Mouse (Mus musculus): ENCODE measurements around the gene Zmynd15. TPM values are rescaled to one million over a fixed set of nuclear protein-coding genes. Genes with fewer than 3 reads are reported as not detected.
A peak's percentile ranks its signal among the peaks of the same experiment; 100 is the strongest.

Zmynd15 gene
- polyA plus RNA-seq, 1 experiment from 2014 or later: 1.5 TPM

DNA sequence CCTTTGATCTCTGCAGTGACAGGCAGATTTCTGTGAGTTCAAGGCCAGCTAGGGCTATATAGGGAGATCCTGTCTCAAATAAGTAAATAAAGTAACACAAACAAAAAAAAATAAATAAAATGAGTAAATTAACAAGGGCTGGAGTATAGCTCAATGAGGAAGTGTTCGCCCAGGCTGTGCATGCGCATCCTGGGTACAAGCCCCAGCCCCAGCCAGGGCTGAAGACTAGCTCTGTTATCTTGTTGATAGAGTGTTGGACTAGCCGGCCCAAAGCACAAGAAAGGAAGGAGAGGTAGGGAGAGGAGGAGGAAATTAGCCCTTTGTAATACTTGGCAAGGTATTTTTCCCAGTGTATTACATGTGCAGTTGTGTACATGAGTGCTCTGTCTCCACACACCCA lies 15.3 kb upstream of the Zmynd15 start:
- Histone ChIP-seq H3K36me3 (ENCODE audit: insufficient read depth, low read length) (0 out of 2 replicates have a peak, but pooled peaks cover 11% of the 10 kb centered on the region), H3K4me3 (replicated peaks; ENCODE audit: low read depth, low read length) (no peak overlapping the region), H3K9ac (ENCODE audit: low read depth, low read length) (no peak overlapping the region), H3K27me3 (ENCODE audit: insufficient read depth, low read length) (no peaks in the 10 kb centered on the region), H3K27ac (no peak overlapping the region), H3K9me3 (replicated peaks; ENCODE audit: low read length) (no peaks in the 10 kb centered on the region), H3K4me1 (replicated peaks; ENCODE audit: insufficient read depth, low read length) (no peaks in the 10 kb centered on the region), H3K4me2 (ENCODE audit: low read length) (no peak overlapping the region)
- TF ChIP-seq CTCF (IDR thresholded peaks at IDR 0.05; ENCODE audit: low read depth): no peak
- DNase-seq (ENCODE audit: low spot score) (no peak), ATAC-seq (replicated peaks; ENCODE audit: low FRiP score, low read depth) (no peak)
- 87% methylated on average over 3 of the region's 3 CpGs for WGBS

DNA sequence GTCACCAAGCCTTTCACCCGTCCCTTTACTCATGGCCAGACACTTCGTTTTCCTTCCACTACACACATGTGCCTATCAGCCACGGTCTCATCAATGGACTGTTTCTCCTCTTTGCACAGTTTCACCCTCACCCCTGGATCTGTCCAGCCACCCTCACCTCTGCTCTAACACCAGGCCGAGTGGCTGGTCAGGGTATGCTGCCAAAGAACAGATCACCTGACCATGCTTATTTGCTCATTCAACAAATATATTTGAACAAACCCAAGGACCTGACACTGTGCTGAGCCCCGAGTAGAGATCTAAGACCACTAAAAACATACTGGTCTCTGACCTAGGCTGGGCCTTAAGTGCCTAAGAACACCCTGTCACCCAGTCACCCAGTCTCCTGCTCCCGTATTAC lies 14.6 kb upstream of the Zmynd15 start:
- Histone ChIP-seq H3K9me3 (replicated peaks; ENCODE audit: low read length) (no peaks in the 10 kb centered on the region), H3K27ac (no peak overlapping the region), H3K4me1 (replicated peaks; ENCODE audit: insufficient read depth, low read length) (no peaks in the 10 kb centered on the region), H3K4me2 (ENCODE audit: low read length) (no peak overlapping the region), H3K36me3 (ENCODE audit: insufficient read depth, low read length) (0 out of 2 replicates have a peak, but pooled peaks cover 4% of the 10 kb centered on the region), H3K4me3 (replicated peaks; ENCODE audit: low read depth, low read length) (no peak overlapping the region), H3K9ac (ENCODE audit: low read depth, low read length) (no peak overlapping the region), H3K27me3 (ENCODE audit: insufficient read depth, low read length) (no peaks in the 10 kb centered on the region)
- TF ChIP-seq CTCF (IDR thresholded peaks at IDR 0.05; ENCODE audit: low read depth): no peak
- no peak for DNase-seq (ENCODE audit: low spot score)
- 78% methylated on average over 6 of the region's 6 CpGs for WGBS
- no peak for ATAC-seq (replicated peaks; ENCODE audit: low FRiP score, low read depth)

DNA sequence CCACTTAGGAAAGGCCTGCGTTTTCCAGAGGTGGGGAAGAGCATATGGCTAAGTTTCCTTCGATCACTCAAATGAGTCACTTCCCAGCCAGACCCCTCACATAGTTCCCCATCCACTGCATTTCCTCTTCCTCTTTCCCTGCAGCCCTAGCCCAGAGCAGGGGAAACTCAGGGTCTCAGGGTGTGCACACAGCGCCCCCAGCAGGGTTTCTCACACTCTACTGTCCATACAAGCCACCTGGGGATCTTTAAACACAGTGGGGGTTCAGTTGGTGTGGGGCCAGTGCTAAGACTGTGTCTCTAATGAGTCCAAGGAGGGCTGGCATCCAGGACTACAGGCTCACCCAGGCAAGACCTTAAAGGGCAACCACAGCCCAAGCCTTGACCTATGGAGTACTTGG lies 12.5 kb upstream of the Zmynd15 start:
- Histone ChIP-seq H3K27me3 (ENCODE audit: insufficient read depth, low read length) (no peaks in the 10 kb centered on the region), H3K4me3 (replicated peaks; ENCODE audit: low read depth, low read length) (no peak overlapping the region), H3K9ac (ENCODE audit: low read depth, low read length) (no peak overlapping the region), H3K9me3 (replicated peaks; ENCODE audit: low read length) (no peaks in the 10 kb centered on the region), H3K36me3 (ENCODE audit: insufficient read depth, low read length) (no peaks in the 10 kb centered on the region), H3K4me2 (ENCODE audit: low read length) (no peak overlapping the region), H3K4me1 (replicated peaks; ENCODE audit: insufficient read depth, low read length) (no peaks in the 10 kb centered on the region), H3K27ac (no peak overlapping the region)
- TF ChIP-seq CTCF (IDR thresholded peaks at IDR 0.05; ENCODE audit: low read depth): no peak
- no peak for DNase-seq (ENCODE audit: low spot score)
- 44% methylated on average over 3 of the region's 3 CpGs for WGBS
- ATAC-seq (replicated peaks; ENCODE audit: low FRiP score, low read depth): no peak

DNA sequence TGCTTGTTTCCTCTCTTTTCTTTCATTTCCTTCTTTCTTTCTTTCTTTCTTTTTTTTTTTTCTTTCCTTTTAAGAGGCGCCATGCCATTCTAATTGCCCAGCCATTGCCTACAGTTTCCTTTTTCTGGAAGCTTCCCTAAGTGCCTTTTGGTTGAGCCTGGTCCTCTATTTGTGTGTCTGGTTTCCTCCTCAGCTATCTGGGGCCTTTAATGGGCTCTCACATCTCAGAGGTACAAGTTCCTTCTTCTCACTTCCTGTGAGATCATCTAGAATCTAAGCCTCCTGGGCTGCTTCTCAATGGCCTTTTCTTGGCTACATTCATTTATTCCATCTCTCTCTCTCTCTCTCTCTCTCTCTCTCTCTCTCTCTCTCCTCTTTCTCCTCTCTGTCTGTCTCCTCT lies 11.9 kb upstream of the Zmynd15 start:
- Histone ChIP-seq H3K4me3 (replicated peaks; ENCODE audit: low read depth, low read length) (no peak overlapping the region), H3K27ac (no peak overlapping the region), H3K9me3 (replicated peaks; ENCODE audit: low read length) (no peaks in the 10 kb centered on the region), H3K36me3 (ENCODE audit: insufficient read depth, low read length) (no peaks in the 10 kb centered on the region), H3K27me3 (ENCODE audit: insufficient read depth, low read length) (no peaks in the 10 kb centered on the region), H3K4me1 (replicated peaks; ENCODE audit: insufficient read depth, low read length) (no peaks in the 10 kb centered on the region), H3K9ac (ENCODE audit: low read depth, low read length) (no peak overlapping the region), H3K4me2 (ENCODE audit: low read length) (no peak overlapping the region)
- DNase-seq (ENCODE audit: low spot score): no peak
- 94% methylated on average over 1 of the region's 1 CpGs for WGBS
- TF ChIP-seq CTCF (IDR thresholded peaks at IDR 0.05; ENCODE audit: low read depth): no peak
- ATAC-seq (replicated peaks; ENCODE audit: low FRiP score, low read depth): no peak

DNA sequence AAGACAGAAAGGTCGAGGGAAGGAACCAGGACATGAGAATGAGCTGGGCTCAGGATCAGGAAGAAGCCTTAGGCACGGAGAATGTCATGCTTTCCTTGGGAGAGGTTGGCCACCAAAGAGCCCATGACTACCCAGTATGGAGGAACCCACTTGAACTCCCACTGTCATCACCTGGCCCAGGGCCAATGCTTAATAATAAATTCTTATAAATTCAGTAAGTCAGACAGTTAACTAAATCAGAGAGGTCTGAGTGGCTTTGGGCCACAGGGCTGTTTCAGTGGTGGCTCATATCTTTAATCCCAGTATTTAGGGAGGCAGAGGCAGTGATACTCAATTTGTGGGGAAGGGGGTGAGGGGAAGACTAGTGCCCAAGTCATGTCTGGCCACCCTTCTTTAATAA lies 8.3 kb upstream of the Zmynd15 start:
- TF ChIP-seq CTCF (IDR thresholded peaks at IDR 0.05; ENCODE audit: low read depth): no peak
- H3K4me2 ChIP-seq (ENCODE audit: low read length): no peak overlapping the region
- no peak for DNase-seq (ENCODE audit: low spot score)
- no peak overlapping the region for H3K9ac ChIP-seq (ENCODE audit: low read depth, low read length)
- H3K4me1 ChIP-seq (replicated peaks; ENCODE audit: insufficient read depth, low read length): no peaks in the 10 kb centered on the region
- no peaks in the 10 kb centered on the region for H3K27me3 ChIP-seq (ENCODE audit: insufficient read depth, low read length)
- ATAC-seq (replicated peaks; ENCODE audit: low FRiP score, low read depth): no peak
- WGBS: 76% methylated on average over 2 of the region's 2 CpGs
- H3K4me3 ChIP-seq (replicated peaks; ENCODE audit: low read depth, low read length): no peak overlapping the region
- no peaks in the 10 kb centered on the region for H3K9me3 ChIP-seq (replicated peaks; ENCODE audit: low read length)
- 0 out of 2 replicates have a peak, but pooled peaks cover 6% of the 10 kb centered on the region for H3K36me3 ChIP-seq (ENCODE audit: insufficient read depth, low read length)
- H3K27ac ChIP-seq: no peak overlapping the region

DNA sequence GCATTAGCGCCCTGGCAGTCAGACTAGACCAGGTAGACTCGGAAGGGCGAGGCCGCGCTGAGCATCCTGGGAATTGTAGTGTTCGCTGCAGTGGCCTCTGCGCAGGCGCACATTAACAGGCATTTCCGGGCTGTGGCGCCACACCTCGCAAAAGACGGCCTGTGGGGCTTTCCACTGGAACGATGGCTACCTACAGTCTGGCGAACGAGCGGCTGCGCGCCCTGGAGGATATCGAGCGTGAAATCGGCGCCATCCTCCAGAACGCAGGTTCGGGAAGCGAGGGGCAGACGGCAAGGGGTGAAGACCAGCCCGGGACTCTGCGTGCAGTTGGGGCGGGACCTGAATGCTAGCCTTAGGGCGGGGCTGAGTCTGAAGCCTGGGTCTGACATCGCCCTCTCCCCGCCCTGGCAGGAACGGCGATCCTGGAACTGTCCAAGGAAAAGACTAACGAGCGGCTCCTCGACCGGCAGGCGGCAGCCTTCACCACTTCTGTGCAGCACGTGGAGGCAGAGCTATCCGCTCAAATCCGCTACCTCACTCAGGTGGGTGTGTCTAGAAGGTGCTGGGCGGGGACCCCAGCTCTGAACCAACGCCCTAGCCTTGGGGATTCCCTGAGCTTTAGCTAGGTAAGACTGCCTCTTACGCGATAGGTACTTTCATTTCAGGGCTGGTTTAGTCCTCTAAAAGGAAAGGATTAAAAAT lies 7.3 kb upstream of the Zmynd15 start, which contains the start of gene Med11:
Gene Med11, plus strand, starts transcription at position 123 of the 702 bp plus-strand sequence.
- Histone ChIP-seq H3K27ac (peak within 1 kb of the TSS; percentile 93), H3K4me2 (ENCODE audit: low read length) (peak within 1 kb of the TSS; percentile 66), H3K27me3 (ENCODE audit: insufficient read depth, low read length) (no peaks in the 10 kb centered on the region), H3K9ac (ENCODE audit: low read depth, low read length) (peak within 1 kb of the TSS; percentile 66), H3K4me3 (replicated peaks; ENCODE audit: low read depth, low read length) (peak within 1 kb of the TSS; percentile 50), H3K36me3 (ENCODE audit: insufficient read depth, low read length) (0 out of 2 replicates have a peak, but pooled peaks cover 6% of the 10 kb centered on the region), H3K9me3 (replicated peaks; ENCODE audit: low read length) (no peaks in the 10 kb centered on the region), H3K4me1 (replicated peaks; ENCODE audit: insufficient read depth, low read length) (no peaks in the 10 kb centered on the region)
- TF ChIP-seq CTCF (IDR thresholded peaks at IDR 0.05; ENCODE audit: low read depth): peak; percentile 98
- under 1% methylated on average over 46 of the region's 46 CpGs for WGBS
- ATAC-seq (replicated peaks; ENCODE audit: low FRiP score, low read depth) (peak; percentile 97), DNase-seq (ENCODE audit: low spot score) (peak; percentile 99)
